Mouse (Mus musculus) mouse trophoblast stem cell (cell line): ENCODE data around the gene Cnst.
"Not testable (repeated sequence)": the region's sequence is repeated elsewhere in the genome, so short reads cannot be mapped to it uniquely, and the experiment has no call there.

Experiments
- in situ Hi-C, 2 experiments: fragments of 300-500 bp; cut with MseI, MboI; formaldehyde crosslinking; loops; 2 replicates in 1 of 2; 3 replicates in 1 of 2; pipeline ENCODE4 v1.15.1; 2025

Gene Cnst

DNA sequence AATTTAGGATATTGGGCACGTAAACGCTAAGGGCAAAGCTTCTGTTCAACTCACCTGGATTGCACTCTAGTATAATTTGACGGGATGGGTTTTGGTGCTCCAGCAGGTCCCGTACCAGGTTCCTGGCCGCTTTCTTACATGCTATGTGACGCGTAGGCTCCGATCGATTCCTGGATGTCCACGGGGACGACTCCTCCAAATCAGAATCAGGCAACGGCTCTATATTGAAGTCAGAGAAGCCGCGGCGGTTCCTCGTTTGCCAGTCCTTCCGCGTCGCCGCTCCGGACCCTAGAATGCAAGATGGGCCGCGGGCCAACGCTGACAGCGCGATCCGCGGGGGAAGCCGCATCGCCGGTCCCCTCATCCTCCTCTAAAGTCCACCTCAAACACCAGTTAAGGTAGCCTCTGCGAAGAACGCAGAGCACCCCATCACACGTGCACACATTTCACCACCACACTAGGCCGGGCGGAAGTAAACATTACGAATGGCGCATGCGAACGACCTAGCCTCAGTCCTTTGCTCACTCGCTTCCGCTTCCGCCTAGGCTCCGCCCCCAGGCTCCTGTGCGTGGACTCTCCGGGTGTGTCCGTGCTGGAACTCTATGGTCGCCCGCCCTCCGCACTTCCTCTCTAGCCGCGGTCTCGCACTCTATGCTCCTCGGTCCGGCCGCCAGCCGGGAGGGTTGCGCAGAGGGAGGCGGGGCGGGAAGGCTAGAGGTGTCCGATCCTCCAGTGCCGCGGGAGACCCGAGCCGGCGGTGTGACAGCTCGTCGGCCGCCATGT lies at the start of gene Cnst, which contains the start of gene Tfb2m:
Cnst (plus strand) TSS at position 603 of the 783 bp plus-strand sequence.
Tfb2m (minus strand) TSS at position 500 of the 783 bp plus-strand sequence.
- in situ Hi-C loops: not testable (repeated sequence)

DNA sequence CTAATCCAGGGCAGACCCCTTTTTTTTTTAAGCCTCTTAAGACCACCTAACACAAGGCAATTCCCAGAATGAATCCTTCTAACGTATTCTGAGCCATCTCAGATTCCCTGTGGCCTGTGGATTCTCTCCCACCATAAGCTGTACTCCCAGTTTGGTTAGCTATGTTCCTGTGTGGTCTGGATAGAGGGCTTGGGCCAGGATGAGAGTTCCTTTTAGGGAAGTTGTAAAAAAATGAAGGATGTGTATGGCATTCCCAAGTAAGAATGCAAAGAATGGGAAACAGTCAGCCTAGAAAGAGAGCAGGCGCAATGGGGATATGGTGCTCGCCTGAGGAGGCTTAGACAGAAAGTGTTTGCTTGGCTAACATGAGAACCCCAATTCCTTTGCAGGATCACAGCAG lies 46.9 kb upstream of the Cnst start:
- in situ Hi-C loops: no loop called here

DNA sequence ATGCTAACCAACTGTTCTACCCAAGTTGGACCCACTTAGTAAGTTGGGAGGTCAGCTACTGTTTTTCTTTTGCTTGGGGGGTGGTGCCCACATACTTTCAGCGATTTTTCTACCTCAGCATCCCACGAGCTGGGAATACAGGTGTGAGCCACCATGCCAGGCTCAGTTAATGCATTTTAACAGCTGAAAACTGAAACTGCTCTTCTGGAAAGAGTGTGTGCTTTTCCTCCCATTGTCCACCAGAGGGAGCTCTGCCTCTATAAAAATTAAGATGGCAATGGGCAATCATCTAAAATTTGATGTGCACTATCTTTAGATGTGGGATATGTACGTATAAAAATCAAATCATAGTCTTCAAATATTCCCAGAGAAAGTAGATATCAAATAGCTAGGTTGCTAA lies 43.6 kb upstream of the Cnst start:
- in situ Hi-C loops: no loop called here

DNA sequence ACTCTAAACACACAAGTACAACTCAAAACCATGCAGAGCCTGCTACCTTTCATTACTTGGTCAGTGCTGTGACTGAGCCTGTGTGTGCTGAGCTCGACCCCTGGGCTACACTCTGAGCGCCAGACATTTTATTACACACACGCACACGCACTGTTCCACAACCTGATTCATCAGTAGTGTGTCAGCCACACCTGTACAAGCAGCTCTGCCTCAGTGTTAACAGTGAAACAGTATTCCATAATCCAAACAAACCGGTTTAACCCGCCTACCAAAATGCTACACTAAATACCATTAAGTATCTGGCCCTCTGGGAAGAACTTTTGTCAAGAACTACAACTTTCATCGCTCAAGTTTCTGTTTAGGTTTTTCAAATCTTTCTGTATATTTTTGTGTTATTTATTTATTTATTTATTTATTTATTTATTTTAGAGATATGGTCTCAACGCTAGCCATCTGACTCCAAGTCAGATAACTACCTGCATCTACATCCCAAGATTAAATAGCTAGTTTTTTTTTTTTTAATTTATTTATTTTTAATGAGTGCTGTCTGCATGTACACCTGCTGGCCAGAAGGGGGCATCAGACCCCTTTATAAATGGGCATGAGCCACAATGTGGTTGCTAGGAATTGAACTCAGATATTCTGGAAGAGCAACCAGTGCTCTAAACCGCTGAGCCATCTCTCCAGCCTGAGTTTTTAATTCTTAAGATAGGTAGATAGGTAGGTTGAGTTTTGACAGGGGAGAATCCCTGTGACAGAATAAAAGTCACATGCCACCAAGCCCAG lies 39.4 kb upstream of the Cnst start:
- in situ Hi-C loops: loop anchor here in 1 of 2 experiments (5.0 kb wide), 1 partner anchor 116 kb away; no protein-coding TSS in a partner anchor

DNA sequence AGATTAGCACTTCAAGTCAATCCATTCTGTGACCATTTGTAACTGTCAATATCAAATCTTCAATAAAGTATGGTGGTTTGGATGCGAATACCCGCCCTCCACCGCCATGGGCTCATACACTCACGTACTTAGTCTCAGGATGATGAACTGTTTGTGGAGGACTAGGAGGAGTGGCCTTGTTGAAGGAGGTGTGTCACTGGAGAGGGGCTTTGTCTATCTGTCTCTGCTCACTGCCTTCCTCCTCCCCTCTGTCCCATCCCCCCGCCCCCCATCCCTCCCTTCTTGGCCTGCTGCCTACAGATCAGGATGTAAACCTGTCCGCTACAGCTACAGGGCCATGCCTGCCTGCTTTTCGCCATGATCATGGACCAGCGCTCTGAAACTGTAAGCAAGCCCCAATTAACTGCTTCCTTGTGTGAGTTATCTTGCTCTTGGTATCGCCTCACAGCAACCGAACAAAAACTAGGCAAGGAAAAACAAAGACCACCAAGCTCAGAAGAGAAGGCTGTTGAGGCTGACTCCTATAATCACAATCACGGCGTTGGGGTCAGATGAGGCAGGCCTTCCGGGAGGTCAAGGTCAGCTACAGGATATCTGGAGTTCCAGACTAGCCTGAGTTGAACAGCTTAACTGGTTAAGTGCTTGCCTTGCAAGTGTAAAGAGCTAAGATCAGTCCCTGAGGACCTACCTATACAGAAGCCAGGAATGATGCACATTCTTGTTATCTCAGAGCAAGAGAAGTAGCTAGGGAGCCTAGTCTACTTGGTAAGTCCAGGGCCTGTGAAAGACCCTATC lies 35.4 kb upstream of the Cnst start:
- in situ Hi-C loops: no loop called here

DNA sequence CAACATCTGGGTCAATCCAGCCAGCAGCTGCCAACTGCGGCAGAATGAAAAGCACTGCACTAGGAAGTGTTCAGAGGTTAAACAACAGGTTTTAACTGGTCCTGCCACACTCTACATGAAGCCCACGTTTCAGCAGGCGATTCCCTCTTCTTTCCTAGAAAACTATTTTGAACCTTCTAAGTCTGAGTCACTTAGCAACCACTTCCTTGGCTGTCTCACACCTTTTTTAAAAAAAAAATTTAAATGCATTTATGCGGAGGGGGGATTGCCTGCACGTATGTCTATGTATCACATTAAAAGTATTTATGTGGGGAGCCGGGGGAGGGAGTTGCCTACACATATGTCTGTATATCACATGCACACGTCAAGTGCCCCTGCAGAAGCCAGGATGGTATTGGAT lies 34.3 kb upstream of the Cnst start:
- in situ Hi-C loops: no loop called here

DNA sequence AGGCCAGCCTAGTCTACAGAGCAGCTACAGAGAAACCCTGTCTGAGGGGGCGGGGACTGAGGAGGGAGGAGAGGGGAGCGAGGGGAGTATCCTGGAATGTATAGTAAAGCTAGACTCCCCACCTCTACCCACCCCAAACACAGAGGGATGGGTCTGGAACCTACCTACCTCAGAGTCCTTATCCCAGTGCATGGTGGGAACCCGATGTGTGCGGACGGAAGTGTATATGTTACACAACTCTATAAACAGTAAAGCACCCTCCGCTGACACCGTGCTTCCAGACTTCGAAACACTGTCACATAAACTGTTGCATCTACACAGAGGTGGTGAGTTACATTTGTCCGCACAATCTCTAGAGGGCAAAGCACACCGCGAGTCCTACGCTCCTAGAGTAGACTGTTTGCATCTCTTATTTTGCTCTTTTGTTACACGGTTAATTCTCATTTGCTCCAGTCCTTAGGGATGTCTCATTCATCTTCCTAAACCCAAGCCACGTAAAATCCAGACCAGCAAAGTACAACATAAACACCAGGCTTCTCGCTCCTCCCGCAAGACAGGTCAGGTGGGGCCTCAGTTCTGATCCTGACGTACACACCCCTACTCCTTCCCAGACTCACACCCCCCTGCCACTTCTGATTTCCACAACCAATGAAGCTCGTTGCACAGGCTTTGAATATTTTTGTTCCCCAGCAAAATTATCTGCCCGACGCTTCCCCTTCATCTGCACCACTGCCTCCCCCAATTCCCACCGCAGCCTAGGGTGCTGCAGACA lies 29.0 kb upstream of the Cnst start:
- in situ Hi-C loops: no loop called here

DNA sequence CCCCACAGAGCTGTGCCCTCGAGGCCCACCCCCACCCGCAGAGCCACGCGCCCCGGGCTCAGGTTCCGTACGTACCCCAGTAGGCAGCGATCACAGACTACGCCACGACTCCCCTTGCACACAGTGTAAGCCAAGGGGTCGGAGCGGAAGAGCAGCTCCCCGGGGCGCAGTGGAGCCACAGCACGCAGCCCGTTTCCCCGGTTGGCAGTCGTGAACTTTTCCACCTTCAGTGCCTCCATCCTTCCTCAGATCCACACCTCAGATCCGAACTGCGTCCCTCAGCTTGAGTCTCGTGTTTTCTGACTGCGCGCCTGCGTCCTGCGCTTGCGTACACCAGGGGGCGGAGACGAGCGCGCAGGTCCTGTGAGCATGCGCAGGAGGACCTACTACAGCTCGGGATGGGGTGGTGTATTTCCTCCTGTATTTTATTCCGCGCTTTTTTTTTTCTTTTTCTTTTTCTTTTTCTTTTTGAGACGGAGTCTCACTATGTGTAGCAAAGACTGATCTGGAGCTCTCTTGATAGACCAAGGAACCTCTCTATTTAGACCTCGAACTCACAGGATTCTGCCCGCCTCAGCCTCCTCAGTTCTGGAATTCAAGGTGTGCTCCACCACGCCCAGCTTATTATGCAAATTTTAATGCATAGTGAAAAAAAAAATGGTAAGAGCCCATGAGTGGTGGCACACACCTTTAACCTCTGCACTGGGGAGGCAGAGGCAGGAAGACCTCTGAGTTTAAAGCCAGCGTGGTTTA lies 28.3 kb upstream of the Cnst start, which contains the start of gene Smyd3:
Smyd3 (minus strand) TSS at position 329 of the 753 bp plus-strand sequence.
- in situ Hi-C loops: no loop called here

DNA sequence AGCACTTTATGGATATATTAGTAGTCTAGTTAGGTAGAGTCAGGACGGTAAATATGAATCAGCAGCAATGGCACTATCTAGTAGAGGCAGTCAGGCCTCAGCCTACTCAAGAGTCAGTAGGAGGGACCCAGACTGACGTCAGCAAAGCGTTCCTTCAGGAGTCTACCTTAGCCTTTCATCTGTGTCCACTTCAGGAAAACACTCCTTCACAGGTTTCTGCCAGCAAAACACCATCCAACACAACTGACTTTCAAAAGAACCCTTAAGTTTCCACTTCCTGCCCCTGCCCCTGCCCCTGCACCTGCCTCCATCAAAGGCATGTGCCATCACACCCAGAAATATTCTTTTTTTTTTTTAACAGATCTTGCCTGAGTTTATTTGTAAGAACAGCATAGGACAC lies 26.3 kb upstream of the Cnst start:
- in situ Hi-C loops: no loop called here

DNA sequence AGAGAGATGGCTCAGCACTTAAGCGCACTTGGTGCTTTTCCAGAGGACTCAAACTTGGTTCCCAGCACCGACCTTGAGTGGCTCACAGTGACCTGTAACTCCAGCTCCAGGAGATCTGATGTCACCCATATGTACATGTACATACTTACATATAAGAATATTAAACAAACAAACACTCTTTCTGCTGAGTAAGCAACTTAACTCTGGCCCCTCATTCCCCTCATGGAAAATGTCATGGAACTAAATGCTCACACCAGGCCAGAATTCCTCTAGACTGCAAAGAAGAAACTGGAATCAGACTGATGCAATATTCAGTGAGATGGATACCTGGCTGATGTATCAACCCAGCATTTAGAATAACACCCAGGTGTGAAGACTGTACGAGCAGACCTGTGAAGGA lies 7.1 kb upstream of the Cnst start:
- in situ Hi-C loops: no loop called here

DNA sequence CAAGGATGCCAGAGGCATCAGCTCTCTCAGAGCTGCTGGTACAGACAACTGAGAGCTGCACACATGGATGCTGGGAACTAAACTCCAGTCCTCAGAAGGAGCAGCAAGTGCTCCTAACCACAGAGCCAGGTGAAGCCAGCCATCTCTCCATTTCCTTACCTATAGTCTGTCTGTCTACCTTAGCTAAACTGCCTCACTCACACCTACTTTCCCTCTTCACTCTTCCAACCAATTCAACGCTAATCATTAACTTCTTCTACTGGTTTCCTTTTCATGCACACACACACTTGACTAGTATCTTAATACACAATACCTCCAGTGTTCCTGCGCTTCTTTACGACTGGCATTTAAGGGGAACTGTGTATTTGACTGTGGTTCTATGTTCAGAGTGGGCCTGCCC lies 6.3 kb upstream of the Cnst start:
- in situ Hi-C loops: no loop called here

DNA sequence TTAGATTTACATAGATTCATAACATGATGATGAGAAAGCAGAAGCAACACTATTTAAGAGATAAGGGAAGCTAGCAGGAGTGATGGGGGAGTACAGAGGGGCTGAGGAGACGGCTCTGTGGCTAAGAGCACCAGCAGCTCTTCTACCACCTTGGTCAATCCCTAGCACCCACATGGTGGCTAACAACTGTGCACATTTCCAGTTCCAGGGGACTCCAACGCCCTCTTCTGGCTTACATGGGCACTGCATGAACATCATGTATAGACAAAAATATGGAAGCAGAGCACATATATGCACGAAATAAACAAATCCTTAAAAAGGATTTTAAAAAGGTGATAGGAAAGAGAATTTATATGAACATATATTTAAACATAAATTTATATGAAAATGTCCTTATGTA lies 4.7 kb upstream of the Cnst start:
- in situ Hi-C loops: no loop called here

DNA sequence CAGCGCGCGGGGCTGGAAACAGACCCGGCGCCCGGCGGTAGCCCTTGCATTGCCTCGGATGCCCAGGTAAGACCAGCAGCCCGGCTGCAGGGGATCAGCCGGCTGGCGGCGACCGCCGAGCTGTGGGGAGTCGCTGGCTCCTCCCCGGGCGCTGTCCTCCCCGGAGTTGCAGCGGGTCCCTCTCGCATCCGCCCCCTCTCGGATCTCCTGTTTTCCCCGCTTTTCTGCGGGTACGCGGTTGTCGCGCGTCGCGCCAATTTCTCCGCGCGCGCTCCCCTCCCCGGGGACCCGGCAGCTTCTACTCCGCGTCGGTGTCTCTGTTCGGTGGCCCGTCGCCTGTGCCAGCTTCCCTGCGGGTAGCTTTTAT lies 364 bp downstream of the Cnst start:
- in situ Hi-C loops: no loop called here

DNA sequence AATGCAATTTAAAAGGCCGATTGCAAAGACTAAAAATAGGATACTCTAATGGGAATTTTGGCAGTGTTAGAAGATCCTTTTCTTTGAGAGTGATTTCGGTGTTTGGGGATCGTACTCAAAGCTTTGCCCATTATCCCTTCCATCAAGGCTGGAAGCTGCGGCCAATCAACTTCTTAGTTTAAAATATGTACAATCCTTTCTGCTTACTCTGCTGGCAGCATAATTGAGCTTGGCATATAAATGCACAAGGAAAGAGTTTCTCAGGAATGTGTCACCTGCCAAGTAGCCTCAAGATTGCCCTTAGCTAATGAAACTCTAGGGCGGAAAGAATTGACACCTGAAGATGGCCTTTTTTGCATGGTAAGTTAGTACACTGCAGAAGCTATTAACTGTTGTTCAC lies 1.0 kb downstream of the Cnst start:
- in situ Hi-C loops: no loop called here

DNA sequence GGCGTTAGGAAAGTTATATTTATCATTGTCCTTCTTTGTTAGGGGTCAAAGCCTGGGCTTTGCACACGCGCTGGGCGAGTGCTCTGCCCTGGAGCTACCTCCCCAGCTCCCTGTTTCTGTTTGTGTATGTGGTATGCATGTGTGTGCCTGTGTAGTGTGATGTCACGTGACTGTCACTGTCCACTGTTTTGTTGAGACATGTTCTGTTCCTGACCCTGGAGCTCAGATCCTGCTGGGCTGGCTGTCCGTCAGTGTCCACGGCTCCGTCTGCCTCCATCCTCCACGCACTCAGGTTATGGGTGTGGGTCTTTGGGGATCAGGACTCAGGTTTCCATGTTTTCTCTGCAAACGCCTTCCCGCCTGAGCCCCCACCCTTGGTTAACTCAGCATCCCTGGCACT lies 2.0 kb downstream of the Cnst start:
- in situ Hi-C loops: no loop called here

DNA sequence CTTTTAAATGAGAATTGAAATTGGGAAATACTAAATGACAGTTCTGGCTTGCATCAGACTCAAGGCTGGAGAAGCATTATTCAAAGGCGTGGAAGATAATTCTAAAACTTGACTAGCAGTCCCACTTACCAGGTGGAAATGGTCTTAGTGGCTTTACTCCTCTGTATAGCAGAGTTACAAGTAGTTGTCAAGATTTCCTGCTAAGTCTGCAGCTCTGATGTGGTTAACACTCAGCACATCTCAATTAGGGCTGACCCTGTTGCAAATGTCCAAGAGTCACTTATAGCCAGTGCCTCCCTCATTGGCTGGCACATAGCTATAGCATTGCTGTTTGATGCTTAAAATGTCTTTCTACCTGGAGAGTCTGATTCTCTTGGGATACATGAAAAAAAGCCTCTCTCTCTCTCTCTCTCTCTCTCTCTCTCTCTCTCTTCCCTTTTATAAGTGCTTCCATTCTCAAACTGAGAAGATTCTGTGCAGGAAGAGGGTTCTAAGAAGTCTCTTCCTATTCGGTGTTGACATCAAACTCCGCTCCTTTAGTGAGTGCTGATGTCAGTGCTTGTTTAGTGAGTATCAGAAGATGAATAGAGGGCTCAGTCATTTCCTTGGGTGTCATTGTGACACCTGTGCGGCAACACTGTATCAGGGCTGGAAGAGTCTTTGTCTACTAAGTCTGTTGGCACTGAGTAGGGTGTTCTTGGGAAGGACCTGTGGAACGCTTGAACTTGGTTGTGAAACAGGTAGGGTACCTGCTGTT lies 3.0 kb downstream of the Cnst start:
- in situ Hi-C loops: no loop called here

DNA sequence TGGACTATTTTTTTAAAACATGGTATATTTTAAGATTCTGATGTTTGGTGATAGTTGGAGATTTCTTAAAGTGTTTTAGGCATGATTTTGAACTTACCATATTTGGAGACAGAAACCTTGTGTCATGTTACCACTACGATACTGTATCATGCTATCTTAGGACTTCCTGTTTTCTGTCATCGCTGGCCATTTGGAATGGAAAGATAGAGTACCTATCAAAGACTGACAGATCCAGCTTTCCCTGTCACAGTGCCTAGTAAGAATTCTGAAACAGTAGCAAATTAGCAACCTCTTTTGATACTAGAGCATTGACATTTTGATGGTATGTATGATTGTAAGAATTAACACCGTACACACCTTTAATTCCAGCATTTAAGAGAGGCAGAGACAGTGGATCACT lies 5.2 kb downstream of the Cnst start:
- in situ Hi-C loops: no loop called here

DNA sequence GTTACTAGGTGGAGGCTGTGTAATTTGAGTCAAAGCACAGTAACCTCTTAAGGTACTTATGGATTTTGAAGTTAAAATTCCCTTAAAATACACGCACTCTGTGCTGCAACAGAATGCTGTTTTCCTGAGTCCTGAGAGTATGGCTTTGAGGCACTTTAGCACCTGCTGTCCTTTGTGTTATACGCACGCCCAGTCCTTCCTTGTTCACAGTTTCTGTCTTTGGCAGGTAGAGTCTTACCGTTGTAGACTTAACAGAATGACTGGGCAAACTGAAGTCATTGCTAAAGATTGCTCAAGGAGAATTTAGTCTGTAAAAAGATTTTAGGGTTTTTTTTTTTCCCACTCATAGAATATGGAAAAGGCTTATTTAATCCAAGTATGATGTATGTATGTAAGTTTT lies 5.8 kb downstream of the Cnst start:
- in situ Hi-C loops: no loop called here

DNA sequence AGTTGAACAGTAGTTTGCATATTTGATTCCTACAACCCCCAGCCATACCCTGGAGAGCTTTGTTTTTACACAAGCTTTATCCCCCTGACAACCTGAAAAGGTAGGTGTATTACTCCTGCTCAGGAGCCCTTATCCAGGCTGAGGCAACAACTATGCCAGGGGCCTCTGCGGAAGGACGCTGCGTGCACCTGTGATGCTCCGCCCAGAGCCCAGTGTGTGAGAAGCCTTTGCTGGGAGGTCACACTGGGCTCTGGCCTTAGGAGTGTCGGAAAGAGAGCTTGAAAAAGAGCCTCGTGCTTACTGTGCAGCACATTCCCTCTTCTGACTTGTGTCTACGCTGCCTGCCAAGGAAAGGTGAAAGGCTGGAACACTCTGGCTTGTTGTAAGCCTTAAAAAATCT lies 6.6 kb downstream of the Cnst start:
- in situ Hi-C loops: no loop called here
